Mouse (Mus musculus) kidney, adult 9 months (tissue): ENCODE measurements around the gene 2010111I01Rik.

Experiments used
- DNase-seq: peaks from one replicate; pipeline ENCODE4 v3.0.0; 2022

The 2010111I01Rik gene

DNA sequence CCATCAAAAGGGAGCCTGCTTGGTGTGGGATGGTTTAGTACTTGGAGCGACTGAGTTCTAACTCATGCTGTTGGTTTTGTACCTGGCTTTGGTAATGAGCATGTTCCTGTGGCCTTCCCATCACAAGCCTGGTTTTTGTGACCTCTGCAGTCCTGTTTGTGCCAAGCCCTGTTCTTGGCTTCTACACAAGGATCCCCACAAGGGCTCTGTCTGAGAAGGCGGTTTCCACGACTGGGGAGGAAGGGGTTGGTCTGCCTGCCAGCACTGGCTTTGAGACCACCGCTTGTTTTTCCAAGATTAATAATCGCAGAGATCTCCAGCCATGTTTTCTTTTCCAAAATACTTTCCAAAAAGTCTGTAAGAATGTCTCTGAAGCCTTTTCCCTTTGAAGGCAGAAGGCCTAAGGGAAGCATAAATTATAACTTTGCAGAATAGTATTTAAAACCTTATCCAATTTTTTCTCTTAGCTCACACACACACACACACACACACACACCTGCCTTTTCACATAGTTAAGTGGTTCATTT is 67.7 kb downstream of the 2010111I01Rik start:
- DNase-seq = no peak

DNA sequence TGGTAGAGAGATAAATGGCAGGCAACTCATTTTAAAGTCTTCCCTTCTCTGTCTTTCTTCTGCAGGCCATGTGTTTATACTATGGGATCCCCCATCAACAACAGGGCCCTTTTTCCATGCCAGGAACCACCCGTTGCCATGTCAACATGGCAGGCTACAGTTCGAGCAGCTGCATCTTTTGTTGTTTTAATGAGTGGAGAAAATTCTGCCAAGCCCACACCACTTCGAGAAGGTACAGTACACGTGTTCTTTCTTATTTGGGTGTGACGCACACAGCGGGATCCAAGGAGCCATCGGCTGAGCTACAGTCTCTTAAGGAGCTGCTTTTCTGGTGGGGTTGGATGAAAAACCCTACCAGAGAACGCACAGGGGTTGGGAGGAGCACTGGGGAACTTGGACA is 68.3 kb downstream of the 2010111I01Rik start:
- no peak for DNase-seq

GRCm38 (mm10) chr13:63033364-63033763 is 68.7 kb downstream of the 2010111I01Rik start:
- no peak for DNase-seq

- no peak for DNase-seq
These were observed 70.0 kb downstream of the 2010111I01Rik start for GRCm38 (mm10) chr13:63034666-63035065.

GRCm38 (mm10) chr13:63037906-63038305 is 73.2 kb downstream of the 2010111I01Rik start:
- DNase-seq = no peak

DNA sequence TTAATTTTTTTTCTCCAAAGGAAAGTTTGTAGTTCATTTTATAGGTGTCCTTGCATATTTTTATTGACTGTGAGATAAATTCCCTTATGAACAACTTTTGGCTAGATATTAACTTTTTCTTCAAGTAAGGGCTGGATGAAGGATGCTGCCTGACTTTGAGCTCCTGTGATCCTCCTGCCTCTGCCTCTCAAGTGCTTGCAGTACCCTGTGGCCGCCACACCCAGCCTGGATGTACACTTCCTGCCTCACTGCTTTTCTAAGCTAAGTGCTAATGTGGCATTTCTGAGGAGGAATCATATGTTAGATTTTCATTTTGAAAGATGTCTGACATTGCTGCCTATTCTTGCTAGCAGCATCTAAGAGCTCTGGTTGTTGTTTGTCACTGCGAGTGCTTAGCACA is 73.7 kb downstream of the 2010111I01Rik start:
- no peak for DNase-seq

- no peak for DNase-seq
These were observed 74.2 kb downstream of the 2010111I01Rik start for GRCm38 (mm10) chr13:63038871-63039270.

GRCm38 (mm10) chr13:63039326-63039725 is 74.6 kb downstream of the 2010111I01Rik start:
- peak; percentile 23 for DNase-seq

DNA sequence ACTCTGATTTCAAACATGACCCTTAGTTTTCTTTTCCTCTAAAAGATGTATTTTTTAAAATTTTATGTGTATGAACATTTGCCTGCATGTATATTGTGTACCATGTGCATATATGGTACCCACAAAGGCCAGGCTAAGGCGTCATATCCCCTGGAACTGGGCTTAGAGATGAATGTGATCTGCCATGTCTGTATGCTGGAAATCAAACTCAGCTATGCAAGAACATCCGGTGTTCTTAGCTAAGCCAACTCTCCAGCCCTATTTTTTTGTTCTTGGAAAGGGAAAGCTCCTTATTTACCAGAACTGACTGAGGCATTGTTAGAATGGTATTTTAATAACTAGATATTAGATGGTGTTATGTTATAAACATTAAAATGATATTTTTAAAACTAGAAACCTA is 75.2 kb downstream of the 2010111I01Rik start:
- DNase-seq = peak; percentile 29

- peak; percentile 30 for DNase-seq
These were observed 81.0 kb downstream of the 2010111I01Rik start for GRCm38 (mm10) chr13:63045504-63046205.

DNA sequence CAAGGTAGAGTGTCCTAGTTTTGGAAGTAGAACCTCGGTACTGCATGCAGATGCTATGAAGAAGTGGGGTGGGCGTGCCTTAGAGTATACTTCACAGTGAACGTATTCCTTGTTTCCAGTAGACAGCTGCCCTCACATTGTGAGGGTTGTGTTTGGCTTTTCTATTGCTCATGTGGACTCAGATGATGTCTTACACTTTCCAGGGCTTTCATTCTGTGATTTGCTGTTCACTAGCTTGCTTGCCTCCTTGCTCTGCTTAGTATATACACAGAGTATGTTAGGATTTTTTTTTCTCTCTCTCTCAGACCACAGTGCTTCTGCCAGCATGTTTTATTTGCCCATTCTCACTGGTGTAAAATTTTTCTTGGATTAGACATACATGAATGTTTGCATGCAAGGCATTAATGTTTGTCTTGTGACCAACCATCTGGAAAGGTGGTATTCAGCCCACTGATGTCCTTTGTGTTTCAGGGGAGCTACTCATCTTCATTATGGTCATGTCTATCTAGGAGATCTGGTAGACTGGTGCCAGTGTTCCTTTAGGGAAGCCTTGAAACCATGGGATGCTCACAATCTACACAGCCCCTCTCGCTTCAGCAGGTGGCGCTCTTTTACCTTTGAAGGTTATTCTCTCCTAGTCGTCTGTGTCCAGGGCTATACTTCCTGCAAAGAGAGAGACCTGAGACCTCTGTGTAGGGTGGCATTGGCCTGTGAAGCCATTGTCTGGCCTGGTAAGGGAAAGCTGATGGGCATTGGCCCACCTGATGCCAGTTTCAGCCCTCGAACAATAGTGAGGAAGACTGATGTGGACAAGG is 81.7 kb downstream of the 2010111I01Rik start:
- DNase-seq = peak; percentile 87

- no peak for DNase-seq
These were observed 99.0 kb downstream of the 2010111I01Rik start for GRCm38 (mm10) chr13:63063706-63064105.

- DNase-seq = no peak
These were observed 101.9 kb downstream of the 2010111I01Rik start for GRCm38 (mm10) chr13:63066607-63067006.

GRCm38 (mm10) chr13:63068371-63069136 is 103.9 kb downstream of the 2010111I01Rik start:
- no peak for DNase-seq

DNA sequence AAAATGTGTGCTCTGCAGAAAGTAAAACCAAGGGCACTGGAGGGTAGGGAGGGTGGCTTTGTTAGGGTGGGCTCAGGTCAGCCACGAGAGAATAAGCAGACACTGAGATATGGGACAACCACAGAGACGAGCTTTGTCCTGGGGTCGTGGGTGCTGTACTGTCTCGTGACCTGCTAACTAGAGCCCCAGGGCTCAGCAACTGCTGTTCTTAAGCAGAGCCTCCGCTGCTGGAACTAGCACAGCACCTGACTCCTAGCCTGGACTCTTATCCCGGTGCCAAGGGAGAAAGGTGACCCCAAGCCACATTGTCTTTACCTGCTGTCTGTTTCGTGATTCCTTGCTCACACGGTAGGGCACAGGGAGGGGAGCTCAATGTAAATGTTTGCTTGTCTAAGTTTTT is 107.2 kb downstream of the 2010111I01Rik start:
- peak; percentile 45 for DNase-seq

GRCm38 (mm10) chr13:63072376-63072775 is 107.7 kb downstream of the 2010111I01Rik start:
- no peak for DNase-seq

- no peak for DNase-seq
These were observed 109.4 kb downstream of the 2010111I01Rik start for GRCm38 (mm10) chr13:63073911-63074675.

- no peak for DNase-seq
These were observed 109.9 kb downstream of the 2010111I01Rik start for GRCm38 (mm10) chr13:63074676-63074991.

- no peak for DNase-seq
These were observed 110.7 kb downstream of the 2010111I01Rik start for GRCm38 (mm10) chr13:63075331-63075855.

DNA sequence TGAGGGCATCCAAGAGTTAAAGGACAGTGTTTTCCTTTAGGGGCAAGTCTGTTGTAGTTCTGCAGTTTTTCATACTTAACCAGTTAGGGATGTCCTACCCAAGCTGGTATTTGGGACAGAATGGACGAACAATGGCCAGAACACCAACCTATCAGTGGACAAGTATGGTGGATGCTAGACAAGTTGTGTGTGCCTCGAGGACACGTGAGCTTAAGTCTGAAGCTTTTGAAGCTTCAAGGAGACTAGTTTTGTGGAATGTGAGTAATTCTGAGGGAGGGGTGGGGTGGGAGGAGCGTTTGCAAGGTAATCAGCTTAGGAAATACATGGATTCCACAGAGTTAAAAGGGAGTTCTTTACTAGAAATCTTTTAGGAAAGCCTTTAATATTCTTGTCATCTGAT is 115.5 kb downstream of the 2010111I01Rik start:
- no peak for DNase-seq

DNA sequence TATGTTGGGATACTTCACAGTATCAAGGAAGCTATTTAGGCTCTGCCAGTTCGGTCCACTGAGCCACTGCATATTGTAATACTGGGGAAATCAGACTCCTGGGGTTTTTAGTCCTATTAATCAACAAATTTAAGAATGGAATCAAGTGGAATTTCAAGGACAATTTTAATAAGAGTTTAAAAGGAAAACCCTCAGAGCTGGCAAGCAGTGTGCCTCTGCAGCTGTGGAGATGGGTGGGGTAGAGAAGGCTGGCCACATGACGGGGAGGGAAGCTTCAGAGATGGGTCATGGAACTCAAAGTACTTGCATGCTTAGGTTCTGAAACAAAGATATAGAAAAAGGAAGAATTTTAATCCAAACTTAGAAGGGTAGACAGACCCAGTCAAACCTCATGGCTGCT is 116.1 kb downstream of the 2010111I01Rik start:
- DNase-seq = no peak

DNA sequence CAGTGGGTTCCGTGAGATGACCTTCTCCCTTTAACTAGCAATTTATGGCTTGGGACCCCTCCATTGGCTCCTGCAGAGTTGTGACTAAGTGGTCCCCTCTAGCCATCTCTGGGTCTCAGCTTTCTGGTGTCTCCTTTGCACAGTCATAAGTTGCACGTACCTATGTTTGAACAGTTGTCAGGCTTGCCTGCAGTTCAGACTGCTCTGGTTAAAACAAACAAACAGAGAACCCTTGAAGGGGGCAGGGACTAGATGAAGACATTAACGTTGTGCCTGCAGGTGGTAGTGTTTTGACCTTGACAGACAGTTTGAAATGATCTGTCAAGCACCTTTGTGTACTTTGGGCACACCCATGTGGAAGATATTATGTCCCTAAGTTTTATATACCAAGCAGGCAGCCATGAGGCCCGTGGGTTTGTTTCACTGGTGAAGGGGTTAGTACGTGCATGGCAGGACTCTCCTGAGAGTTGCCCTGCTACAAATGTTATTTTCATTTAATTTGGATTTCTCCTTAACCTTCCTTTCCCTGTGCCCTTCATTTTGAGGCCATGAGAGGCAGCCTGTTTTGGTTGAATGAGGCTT is 118.0 kb downstream of the 2010111I01Rik start:
- no peak for DNase-seq
